Mouse (Mus musculus) liver, postnatal 0 days (tissue): ENCODE results near the gene Slc35e4.

Experiments used
- CTCF ChIP-seq: sonication (generic); IDR thresholded peaks from 2 replicates; pipeline ENCODE4 v1.5.1; 2016; ENCODE audit warnings: antibody characterized with exemption, low read depth
- EP300 ChIP-seq: IDR thresholded peaks from 2 replicates; pipeline ENCODE4 v1.6.1; 2016; ENCODE audit warnings: antibody characterized with exemption, low read depth, mild to moderate bottlenecking

DNA sequence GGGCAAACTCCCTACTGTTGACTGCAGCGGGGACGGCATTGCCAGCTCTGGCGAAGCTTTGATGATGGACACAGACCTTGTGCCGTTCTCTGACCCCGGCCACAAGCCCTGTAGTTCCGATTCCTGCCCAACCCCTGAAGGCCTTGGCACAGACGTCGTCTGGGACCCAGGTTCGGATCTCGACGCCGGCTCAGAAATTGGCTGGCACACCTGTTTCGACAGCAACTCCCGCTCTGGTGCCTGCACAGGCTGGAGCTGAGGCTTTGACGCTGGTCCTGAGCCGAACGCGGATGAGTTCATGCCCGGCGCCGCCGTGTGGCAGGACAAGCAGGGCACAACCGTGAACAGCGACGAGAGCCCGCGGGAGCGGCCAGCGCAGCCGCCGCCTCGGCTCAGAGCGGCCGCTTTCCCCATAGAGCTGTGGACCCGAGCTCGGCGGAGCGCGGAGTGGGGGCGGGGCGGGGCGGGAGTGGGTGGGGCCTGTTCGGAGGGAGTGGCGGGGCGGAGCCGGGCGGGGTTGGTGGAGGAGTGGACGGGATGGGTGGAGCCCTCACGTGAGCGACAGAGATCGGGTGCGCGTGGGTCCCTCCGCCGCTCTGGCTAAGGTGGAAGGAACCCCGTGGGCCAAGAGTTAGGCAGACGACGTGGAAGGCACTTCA, 50.9 kb downstream of the Slc35e4 start, which contains the start of gene Osbp2:
- TF ChIP-seq EP300, result no peak
- TF ChIP-seq CTCF, result peak; percentile 35
